Mouse (Mus musculus): ENCODE results near the gene Wfdc1.

- TF ChIP-seq CTCF (IDR thresholded peaks at IDR 0.05; ENCODE audit: low read depth) (no peak), EP300 (IDR thresholded peaks at IDR 0.05; ENCODE audit: low read depth) (no peak)
These were observed 56.2 kb downstream of the Wfdc1 start for GRCm38 (mm10) chr8:119722348-119722747.
